Mouse (Mus musculus): ENCODE measurements around the gene Asz1.

- no peak for TF ChIP-seq POLR2A (IDR thresholded peaks at IDR 0.05; ENCODE audit: control insufficient read depth, extremely low read depth, insufficient read depth, low read length, poor library complexity)
- TF ChIP-seq CTCF (IDR thresholded peaks at IDR 0.05; ENCODE audit: borderline replicate concordance, control insufficient read depth, extremely low read depth, insufficient read depth, low read length, poor library complexity): no peak
Measured at GRCm38 (mm10) chr6:18096861-18097260, 12.0 kb downstream of the Asz1 start.

Measured in thymus, adult 2 months (tissue).